Mouse (Mus musculus): ENCODE measurements at regions not wholly inside any gene's neighbourhood (a gene's known extent, or its start where the extent isn't known, plus 50 kb on each side); places are given as distances from the start of the nearest gene placed in this dataset.

- Histone ChIP-seq H3K4me3 (no peak overlapping the region), H3K4me2 (ENCODE audit: low read depth) (no peak overlapping the region), H3K36me3 (ENCODE audit: control insufficient read depth, insufficient read depth) (no peaks in the 10 kb centered on the region), H3ac (ENCODE audit: control insufficient read depth, insufficient read length) (no peak overlapping the region), H3K79me2 (ENCODE audit: control insufficient read depth, insufficient read depth) (no peaks in the 10 kb centered on the region), H3K27me3 (ENCODE audit: control insufficient read depth, insufficient read depth, insufficient read length) (no peaks in the 10 kb centered on the region)
- TF ChIP-seq MYOD1 (IDR thresholded peaks at IDR 0.05; ENCODE audit: control insufficient read depth in 1 of 3, insufficient read length in 2 of 3, low read depth in 2 of 3) (no peak), REST (IDR thresholded peaks at IDR 0.05; ENCODE audit: insufficient read depth, insufficient read length) (no peak), POLR2AphosphoS2 (IDR thresholded peaks at IDR 0.05; ENCODE audit: insufficient read length, low read depth) (no peak), E2F4 (IDR thresholded peaks at IDR 0.05; ENCODE audit: insufficient read depth) (no peak), SRF (IDR thresholded peaks at IDR 0.05; ENCODE audit: control insufficient read depth, insufficient read length, low read depth) (no peak), POLR2A (IDR thresholded peaks at IDR 0.05; ENCODE audit: insufficient read length, low read depth) (no peak), TCF12 (IDR thresholded peaks at IDR 0.05; ENCODE audit: insufficient read depth, poor library complexity, severe bottlenecking) (no peak)
Measured at GRCm38 (mm10) chr4:56124515-56124914, 592.2 kb upstream of the Klf4 start.

GRCm38 (mm10) chr4:56122198-56122597, 589.9 kb upstream of the Klf4 start:
- Histone ChIP-seq H3K4me2 (ENCODE audit: low read depth) (peak overlapping the region; percentile 13), H3K27me3 (ENCODE audit: control insufficient read depth, insufficient read depth, insufficient read length) (no peaks in the 10 kb centered on the region), H3K4me3 (no peak overlapping the region), H3K36me3 (ENCODE audit: control insufficient read depth, insufficient read depth) (no peaks in the 10 kb centered on the region), H3K79me2 (ENCODE audit: control insufficient read depth, insufficient read depth) (no peaks in the 10 kb centered on the region), H3ac (ENCODE audit: control insufficient read depth, insufficient read length) (no peak overlapping the region)
- TF ChIP-seq CEBPB (IDR thresholded peaks at IDR 0.05; ENCODE audit: insufficient read depth, poor library complexity, severe bottlenecking) (peak; percentile 41; the same call in 1 of the 2 replicates), USF1 (IDR thresholded peaks at IDR 0.05; ENCODE audit: low read depth) (no peak), POLR2A (IDR thresholded peaks at IDR 0.05; ENCODE audit: insufficient read length, low read depth) (no peak), MYOD1 (IDR thresholded peaks at IDR 0.05; ENCODE audit: control insufficient read depth in 1 of 3, insufficient read length in 2 of 3, low read depth in 2 of 3) (peak; percentile 97 to 98 (median 98)), TCF12 (IDR thresholded peaks at IDR 0.05; ENCODE audit: insufficient read depth, poor library complexity, severe bottlenecking) (peak; percentile 90), SRF (IDR thresholded peaks at IDR 0.05; ENCODE audit: control insufficient read depth, insufficient read length, low read depth) (peak; percentile 32), TCF3 (IDR thresholded peaks at IDR 0.05; ENCODE audit: insufficient read length, low read depth) (peak; percentile 33), MYOG (IDR thresholded peaks at IDR 0.05; ENCODE audit: control insufficient read depth in 1 of 3, insufficient read depth in 1 of 3, insufficient read length in 2 of 3, low read depth in 2 of 3) (peak in 2 of 3 experiments; percentile 72 to 93)

DNA sequence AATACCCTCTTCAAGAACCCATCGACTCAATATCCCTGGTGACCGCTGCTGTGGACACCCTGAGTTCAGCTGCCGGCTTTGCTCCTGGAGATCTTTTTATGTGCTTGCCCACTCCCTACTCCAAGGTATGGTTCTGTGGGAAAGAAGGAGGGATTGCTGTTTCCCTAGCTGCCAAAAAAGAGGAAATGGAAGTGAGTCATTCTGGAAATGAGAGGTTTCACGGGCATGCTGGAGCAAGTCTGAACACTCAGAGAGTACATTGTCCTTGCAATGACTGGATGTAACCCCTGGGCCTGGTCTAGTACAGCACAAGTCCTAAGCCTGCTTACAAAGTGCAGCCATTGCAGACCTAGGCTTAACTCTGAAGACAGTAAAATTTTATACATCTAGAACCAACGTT, 589.4 kb upstream of the Klf4 start:
- no peak overlapping the region for H3ac ChIP-seq (ENCODE audit: control insufficient read depth, insufficient read length)
- no peaks in the 10 kb centered on the region for H3K79me2 ChIP-seq (ENCODE audit: control insufficient read depth, insufficient read depth)
- H3K36me3 ChIP-seq (ENCODE audit: control insufficient read depth, insufficient read depth): no peaks in the 10 kb centered on the region
- H3K4me3 ChIP-seq: no peak overlapping the region
- no peaks in the 10 kb centered on the region for H3K27me3 ChIP-seq (ENCODE audit: control insufficient read depth, insufficient read depth, insufficient read length)
- TF ChIP-seq REST (IDR thresholded peaks at IDR 0.05; ENCODE audit: insufficient read depth, insufficient read length): no peak
- no peak for TF ChIP-seq POLR2AphosphoS2 (IDR thresholded peaks at IDR 0.05; ENCODE audit: insufficient read length, low read depth)
- TF ChIP-seq POLR2A (IDR thresholded peaks at IDR 0.05; ENCODE audit: insufficient read length, low read depth): no peak
- no peak for TF ChIP-seq MYOG (IDR thresholded peaks at IDR 0.05; ENCODE audit: control insufficient read depth in 1 of 3, insufficient read depth in 1 of 3, insufficient read length in 2 of 3, low read depth in 2 of 3)
- no peak for TF ChIP-seq MYOD1 (IDR thresholded peaks at IDR 0.05; ENCODE audit: control insufficient read depth in 1 of 3, insufficient read length in 2 of 3, low read depth in 2 of 3)
- no peak for TF ChIP-seq E2F4 (IDR thresholded peaks at IDR 0.05; ENCODE audit: insufficient read depth)
- TF ChIP-seq CEBPB (IDR thresholded peaks at IDR 0.05; ENCODE audit: insufficient read depth, poor library complexity, severe bottlenecking): no peak
- TF ChIP-seq TCF3 (IDR thresholded peaks at IDR 0.05; ENCODE audit: insufficient read length, low read depth): no peak
- no peak for TF ChIP-seq TCF12 (IDR thresholded peaks at IDR 0.05; ENCODE audit: insufficient read depth, poor library complexity, severe bottlenecking)
- no peak for TF ChIP-seq SRF (IDR thresholded peaks at IDR 0.05; ENCODE audit: control insufficient read depth, insufficient read length, low read depth)
- no peak for TF ChIP-seq USF1 (IDR thresholded peaks at IDR 0.05; ENCODE audit: low read depth)
- H3K4me2 ChIP-seq (ENCODE audit: low read depth): peak overlapping the region; percentile 13

DNA sequence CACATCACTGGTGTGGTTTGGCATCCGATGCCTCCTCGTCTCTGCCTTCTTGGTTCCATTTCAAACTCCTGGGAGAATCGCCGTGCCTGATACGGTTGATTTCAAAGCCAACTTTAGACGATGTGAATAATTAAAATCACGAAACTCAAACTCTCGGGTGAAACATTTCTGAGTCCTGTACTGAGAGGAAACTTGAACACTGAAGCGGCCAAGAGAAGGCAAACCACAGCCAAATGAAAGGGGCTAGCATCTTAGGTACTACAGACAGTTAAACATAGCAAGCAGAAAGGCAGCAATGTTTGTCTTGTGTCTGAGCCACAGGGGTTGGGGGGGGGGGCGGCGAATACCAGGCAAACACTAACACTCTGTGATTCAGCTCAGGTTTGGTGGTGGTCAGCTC, 588.1 kb upstream of the Klf4 start:
- no peak for TF ChIP-seq MYOG (IDR thresholded peaks at IDR 0.05; ENCODE audit: control insufficient read depth in 1 of 3, insufficient read depth in 1 of 3, insufficient read length in 2 of 3, low read depth in 2 of 3)
- no peak for TF ChIP-seq TCF3 (IDR thresholded peaks at IDR 0.05; ENCODE audit: insufficient read length, low read depth)
- TF ChIP-seq MAX (IDR thresholded peaks at IDR 0.05; ENCODE audit: low read depth): no peak
- no peak for TF ChIP-seq POLR2A (IDR thresholded peaks at IDR 0.05; ENCODE audit: insufficient read length, low read depth)
- no peak for TF ChIP-seq E2F4 (IDR thresholded peaks at IDR 0.05; ENCODE audit: insufficient read depth)
- TF ChIP-seq REST (IDR thresholded peaks at IDR 0.05; ENCODE audit: insufficient read depth, insufficient read length): no peak
- no peak for TF ChIP-seq USF1 (IDR thresholded peaks at IDR 0.05; ENCODE audit: low read depth)
- no peak for TF ChIP-seq SRF (IDR thresholded peaks at IDR 0.05; ENCODE audit: control insufficient read depth, insufficient read length, low read depth)
- no peak for TF ChIP-seq POLR2AphosphoS2 (IDR thresholded peaks at IDR 0.05; ENCODE audit: insufficient read length, low read depth)
- TF ChIP-seq TCF12 (IDR thresholded peaks at IDR 0.05; ENCODE audit: insufficient read depth, poor library complexity, severe bottlenecking): no peak
- TF ChIP-seq CEBPB (IDR thresholded peaks at IDR 0.05; ENCODE audit: insufficient read depth, poor library complexity, severe bottlenecking): no peak
- TF ChIP-seq MYOD1 (IDR thresholded peaks at IDR 0.05; ENCODE audit: control insufficient read depth in 1 of 3, insufficient read length in 2 of 3, low read depth in 2 of 3): no peak
- H3K27me3 ChIP-seq (ENCODE audit: control insufficient read depth, insufficient read depth, insufficient read length): no peaks in the 10 kb centered on the region
- no peaks in the 10 kb centered on the region for H3K79me2 ChIP-seq (ENCODE audit: control insufficient read depth, insufficient read depth)
- no peaks in the 10 kb centered on the region for H3K36me3 ChIP-seq (ENCODE audit: control insufficient read depth, insufficient read depth)
- H3K4me3 ChIP-seq: no peak overlapping the region
- H3K4me2 ChIP-seq (ENCODE audit: low read depth): no peak overlapping the region
- no peak overlapping the region for H3ac ChIP-seq (ENCODE audit: control insufficient read depth, insufficient read length)

- Histone ChIP-seq H3ac (ENCODE audit: control insufficient read depth, insufficient read length) (no peak overlapping the region), H3K27me3 (ENCODE audit: control insufficient read depth, insufficient read depth, insufficient read length) (no peaks in the 10 kb centered on the region), H3K79me2 (ENCODE audit: control insufficient read depth, insufficient read depth) (no peaks in the 10 kb centered on the region), H3K4me3 (no peak overlapping the region), H3K4me2 (ENCODE audit: low read depth) (no peak overlapping the region), H3K36me3 (ENCODE audit: control insufficient read depth, insufficient read depth) (no peaks in the 10 kb centered on the region)
- no peak for TF ChIP-seq USF1 (IDR thresholded peaks at IDR 0.05; ENCODE audit: low read depth)
- TF ChIP-seq MYOD1 (IDR thresholded peaks at IDR 0.05; ENCODE audit: control insufficient read depth in 1 of 3, insufficient read length in 2 of 3, low read depth in 2 of 3): no peak
- no peak for TF ChIP-seq TCF12 (IDR thresholded peaks at IDR 0.05; ENCODE audit: insufficient read depth, poor library complexity, severe bottlenecking)
- TF ChIP-seq MYOG (IDR thresholded peaks at IDR 0.05; ENCODE audit: control insufficient read depth in 1 of 3, insufficient read depth in 1 of 3, insufficient read length in 2 of 3, low read depth in 2 of 3): no peak
- no peak for TF ChIP-seq REST (IDR thresholded peaks at IDR 0.05; ENCODE audit: insufficient read depth, insufficient read length)
- no peak for TF ChIP-seq E2F4 (IDR thresholded peaks at IDR 0.05; ENCODE audit: insufficient read depth)
- TF ChIP-seq POLR2A (IDR thresholded peaks at IDR 0.05; ENCODE audit: insufficient read length, low read depth): no peak
- no peak for TF ChIP-seq MAX (IDR thresholded peaks at IDR 0.05; ENCODE audit: low read depth)
Measured at GRCm38 (mm10) chr4:56113701-56114196, 581.5 kb upstream of the Klf4 start.

Measured in myocyte (in vitro differentiated cells).